ENCODE assay signal across 11 mouse cellular contexts in genomic region chr9:40343828-40344227, GRCm38 (mm10).
DNase-seq lines count a peak whose midpoint lies in the region; ATAC-seq lines count a peak whose summit lies in the region.
"Had no signal": no experiment of that assay in that cellular context is flagged by ENCODE, and none has a peak within 500 bp of the region (broad histone marks: within the 10 kb centered on the region; RNA-seq: fewer than 3 reads in every experiment).

No protein-coding gene starts in this region.

- WGBS in hindbrain, embryonic 16.5 days: 96% methylated on average over 7 of the region's 7 CpGs
- 98% methylated on average over 7 of the region's 7 CpGs for WGBS in hindbrain, embryonic 13.5 days
- 25% methylated on average over 5 of the region's 7 CpGs for WGBS in macrophage (ENCODE audit: missing documents)

- H3K4me2 ChIP-seq in hindbrain, embryonic 16.5 days (ENCODE audit: low read length): peak overlapping the region; percentile 57
- no peak overlapping the region for H3K4me2 ChIP-seq in hindbrain, embryonic 13.5 days

- peaks cover 92% of the 10 kb centered on the region for H3K79me2 ChIP-seq in macrophage (ENCODE audit: inconsistent target)

- H3K9ac ChIP-seq in hindbrain, embryonic 16.5 days (ENCODE audit: low read depth, low read length): no peak overlapping the region
- H3K9ac ChIP-seq in hindbrain, embryonic 13.5 days: no peak overlapping the region

- no peak for ATAC-seq in hindbrain, embryonic 16.5 days
- ATAC-seq in hindbrain, embryonic 13.5 days (ENCODE audit: low FRiP score): no peak
- peak; percentile 96 for ATAC-seq in CD4-positive, CD25-positive, alpha-beta regulatory T cell, adult 4 months
- ATAC-seq: midbrain, embryonic 13.5 days had no signal

- peaks cover 39% of the 10 kb centered on the region for H3K4me1 ChIP-seq in hindbrain, embryonic 16.5 days (ENCODE audit: control insufficient read depth, insufficient read depth, low read depth, low read length)
- H3K4me1 ChIP-seq in hindbrain, embryonic 13.5 days (replicated peaks): peaks cover 62% of the 10 kb centered on the region

- H3K4me3 ChIP-seq in hindbrain, embryonic 16.5 days (ENCODE audit: low read length): no peak overlapping the region
- H3K4me3 ChIP-seq in hindbrain, embryonic 13.5 days: no peak overlapping the region
- no peak overlapping the region; the same call in 1 of the 2 replicates for H3K4me3 ChIP-seq in macrophage (ENCODE audit: inconsistent target)
- H3K4me3 ChIP-seq: midbrain, embryonic 13.5 days had no signal

- H3K9me3 ChIP-seq in hindbrain, embryonic 16.5 days (ENCODE audit: control insufficient read depth, low read length): no peaks in the 10 kb centered on the region
- H3K9me3 ChIP-seq in hindbrain, embryonic 13.5 days: no peaks in the 10 kb centered on the region
- H3K9me3 ChIP-seq: midbrain, embryonic 13.5 days had no signal

- no peaks in the 10 kb centered on the region for H3K27me3 ChIP-seq in hindbrain, embryonic 16.5 days (replicated peaks; ENCODE audit: control insufficient read depth, insufficient read depth, low read length)
- no peaks in the 10 kb centered on the region for H3K27me3 ChIP-seq in hindbrain, embryonic 13.5 days
- H3K27me3 ChIP-seq: midbrain, embryonic 13.5 days had no signal

- no peaks in the 10 kb centered on the region for H3K36me3 ChIP-seq in hindbrain, embryonic 16.5 days (ENCODE audit: control insufficient read depth, insufficient read depth, low read length)
- H3K36me3 ChIP-seq in hindbrain, embryonic 13.5 days: no peaks in the 10 kb centered on the region
- H3K36me3 ChIP-seq in macrophage (ENCODE audit: inconsistent target): no peaks in the 10 kb centered on the region
- H3K36me3 ChIP-seq: G1E; midbrain, embryonic 13.5 days had no signal

- peak; percentile 16 for DNase-seq in 416B (ENCODE audit: low read depth)
- DNase-seq in kidney, adult 18-20 months: no peak
- DNase-seq in cerebellum, adult 9-10 months: no peak
- DNase-seq: lung, adult 18-20 months had no signal

- H3K27ac ChIP-seq in hindbrain, embryonic 16.5 days (ENCODE audit: low read depth, low read length): no peak overlapping the region
- no peak overlapping the region for H3K27ac ChIP-seq in hindbrain, embryonic 13.5 days
- peak overlapping the region; percentile 73 for H3K27ac ChIP-seq in macrophage
- H3K27ac ChIP-seq: midbrain, embryonic 13.5 days; stomach, postnatal 0 days had no signal
